Mouse (Mus musculus): ENCODE data around the gene Sfxn2.

DNA sequence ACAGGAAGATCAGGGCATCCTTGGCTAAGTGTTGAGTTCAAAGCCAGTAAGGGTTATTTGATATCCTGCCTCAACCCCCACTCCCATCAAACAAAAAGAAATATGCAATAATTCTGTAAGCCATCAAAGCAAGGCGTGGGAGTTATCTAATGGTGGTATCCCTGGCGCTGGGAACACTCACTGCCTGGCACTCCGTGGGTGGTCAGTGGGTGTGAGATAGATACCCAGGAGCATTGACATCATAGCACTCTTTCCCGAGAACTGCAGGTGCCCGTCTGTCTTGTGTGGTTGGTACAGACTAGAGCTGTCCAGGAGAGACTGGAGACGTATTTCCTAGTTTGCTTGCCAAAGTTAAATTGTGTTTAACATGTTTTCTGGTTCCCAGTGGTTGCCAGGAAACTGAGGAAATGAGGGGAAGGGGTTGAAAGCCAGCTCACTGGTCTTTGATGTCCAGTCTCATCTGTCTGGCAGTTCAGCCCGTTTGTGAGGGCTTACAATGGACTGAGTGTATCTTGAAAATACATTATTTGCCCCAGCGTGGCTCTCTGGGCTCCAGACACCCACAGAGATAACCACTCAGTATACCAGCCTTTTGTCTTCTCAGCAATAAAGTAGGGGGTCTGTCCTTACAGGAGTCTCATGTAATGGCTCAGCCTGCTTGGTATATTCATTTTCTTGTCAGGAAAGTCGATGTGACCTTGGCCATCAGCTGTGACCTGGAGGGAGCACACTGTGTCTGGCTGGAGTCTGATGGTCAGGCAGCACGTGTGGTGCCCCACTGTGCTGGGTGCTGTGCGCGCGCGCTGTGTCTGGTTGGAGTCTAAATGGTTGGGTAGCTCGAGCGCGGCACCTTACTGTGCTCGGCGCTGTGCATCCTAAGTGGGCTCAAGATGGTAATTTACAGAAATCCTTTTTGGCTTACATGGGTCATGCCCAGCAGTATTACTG is 48.3 kb downstream of the Sfxn2 start:
- TF ChIP-seq CTCF (conservative IDR thresholded peaks at IDR 0.05; ENCODE audit: low read length): no peak
- TF ChIP-seq POU5F1 (IDR thresholded peaks at IDR 0.05; ENCODE audit: borderline replicate concordance, low read length): no peak

All from E14TG2a.4 (cell line).